Mouse (Mus musculus) thymus, postnatal 25 days (tissue): ENCODE measurements around the gene Ptrh2.
"Not testable (repeated sequence)": the region's sequence is repeated elsewhere in the genome, so short reads cannot be mapped to it uniquely, and the experiment has no call there.

Experiments used
- DNase-seq: peaks from one replicate; pipeline ENCODE4 v3.0.0; 2022

Gene Ptrh2

DNA sequence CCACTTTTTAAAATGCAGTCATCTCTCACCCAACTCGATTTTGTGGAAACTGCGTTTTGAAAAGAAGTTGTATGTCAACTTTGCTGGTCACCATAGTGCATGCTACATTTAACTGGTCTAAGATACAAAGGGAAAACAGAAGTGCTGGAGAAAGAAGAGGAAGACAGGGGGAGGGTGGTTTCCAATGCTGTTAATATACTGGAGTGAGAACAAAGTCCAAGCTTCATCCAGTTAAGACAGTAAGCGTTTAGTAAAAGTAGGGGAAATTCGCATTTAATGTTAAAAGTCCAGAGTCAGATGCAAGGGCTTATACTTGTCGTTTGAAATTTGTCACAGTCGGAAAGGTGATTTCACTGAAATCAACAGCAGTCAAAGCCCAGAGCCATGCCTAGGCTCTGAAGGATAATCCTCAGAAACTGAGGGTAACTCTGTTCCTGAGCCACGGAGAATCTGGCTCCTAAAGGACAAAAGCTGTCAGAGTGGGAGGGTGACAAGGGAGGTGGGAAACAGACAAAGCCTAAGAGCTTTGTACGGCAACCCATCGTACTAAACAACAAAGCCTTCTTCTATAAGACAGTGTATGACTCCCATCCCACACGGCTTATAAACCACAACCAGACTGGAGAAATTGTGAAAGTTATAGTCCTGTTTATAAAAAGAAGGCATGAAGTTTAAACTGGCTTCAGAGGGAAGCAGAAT lies 50.6 kb downstream of the Ptrh2 start:
- DNase-seq = no peak

DNA sequence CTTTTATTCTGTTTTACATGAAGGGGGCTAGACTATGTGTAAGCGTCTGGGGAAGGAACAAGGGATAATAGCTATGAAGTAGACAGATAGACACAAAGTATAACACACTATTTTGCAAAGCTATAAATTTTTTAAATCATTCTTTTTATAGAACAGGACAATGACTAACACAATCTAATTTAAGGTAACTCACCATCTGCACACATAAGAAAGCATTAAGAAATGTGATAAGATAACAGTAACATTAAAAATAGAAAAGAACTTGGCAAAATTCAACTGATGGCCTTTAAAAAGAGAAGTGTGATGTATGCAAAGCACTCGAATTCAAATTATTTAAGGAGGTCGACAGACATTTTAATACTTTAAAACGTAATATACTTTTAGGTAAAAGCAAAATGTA lies 51.2 kb downstream of the Ptrh2 start:
- no peak for DNase-seq

GRCm38 (mm10) chr11:86737301-86738000 lies 53.7 kb downstream of the Ptrh2 start:
- no peak for DNase-seq

- not testable (repeated sequence) for DNase-seq
Observed at GRCm38 (mm10) chr11:86738308-86738707, 54.5 kb downstream of the Ptrh2 start.

GRCm38 (mm10) chr11:86738956-86739355 lies 55.2 kb downstream of the Ptrh2 start:
- DNase-seq = no peak

DNA sequence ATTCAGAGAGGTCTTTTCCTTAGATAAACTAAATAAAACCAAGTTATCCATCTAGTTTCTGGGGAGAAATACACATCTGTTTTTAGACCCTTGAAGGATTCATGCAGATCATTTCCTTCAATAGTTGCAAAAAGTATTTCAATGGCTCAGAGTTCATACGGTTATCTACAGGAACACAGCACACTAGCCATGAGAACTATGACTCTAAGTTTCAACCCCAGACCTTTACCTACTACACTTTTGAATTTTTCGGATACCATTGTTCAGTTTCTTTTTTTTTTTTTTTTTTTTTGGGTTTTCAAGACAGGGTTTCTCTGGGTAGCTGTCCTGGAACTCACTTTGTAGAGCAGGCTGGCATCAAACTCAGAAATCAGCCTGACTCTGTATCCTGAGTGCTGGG lies 55.7 kb downstream of the Ptrh2 start:
- DNase-seq = no peak

- no peak for DNase-seq
Observed at GRCm38 (mm10) chr11:86741505-86741904, 57.7 kb downstream of the Ptrh2 start.
